In the genomic region with DNA sequence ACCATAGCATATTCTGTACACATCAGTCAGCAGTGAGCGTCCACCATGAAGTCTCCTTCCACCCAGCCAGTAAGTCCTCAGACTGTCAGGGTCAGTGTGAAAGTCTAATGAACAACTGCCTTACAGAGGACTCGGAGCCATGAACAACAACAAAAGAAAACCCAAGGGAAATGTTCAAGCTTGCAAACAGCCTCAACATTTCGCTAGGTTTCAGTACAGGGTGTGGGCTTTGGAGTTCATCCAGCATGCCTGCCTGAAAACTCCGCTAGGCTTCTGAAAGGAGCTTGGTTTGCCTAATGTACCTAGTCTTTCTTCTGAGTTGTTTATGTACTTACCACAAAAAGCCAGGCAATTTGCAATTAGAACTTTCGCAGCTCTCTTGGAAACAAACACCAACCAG, we compare ENCODE assay signal across 17 mouse cellular contexts. TPM values are rescaled to one million over a fixed set of nuclear protein-coding genes. Genes with fewer than 3 reads are reported as not detected.
A peak's percentile ranks its signal among the peaks of the same experiment; 100 is the strongest.
DNase-seq lines count a peak whose midpoint lies in the region; ATAC-seq and TF ChIP-seq lines count a peak whose summit lies in the region.
"Had no signal": no experiment of that assay in that cellular context is flagged by ENCODE, and none has a peak within 500 bp of the region (broad histone marks: within the 10 kb centered on the region; RNA-seq: fewer than 3 reads in every experiment).

No protein-coding gene starts in this region.

- H3K4me3 ChIP-seq in intestine, embryonic 14.5 days (ENCODE audit: low read depth, low read length), result no peak overlapping the region
- H3K4me3 ChIP-seq in intestine, postnatal 0 days (ENCODE audit: low read depth, low read length), result no peak overlapping the region
- H3K4me3 ChIP-seq in lung, embryonic 16.5 days (ENCODE audit: low read length), result no peak overlapping the region
- no peak overlapping the region for H3K4me3 ChIP-seq in stomach, embryonic 15.5 days (replicated peaks)
- H3K4me3 ChIP-seq in forebrain, embryonic 16.5 days (replicated peaks; ENCODE audit: low read length), result no peak overlapping the region
- H3K4me3 ChIP-seq: forebrain, embryonic 13.5 days; hindbrain, embryonic 12.5 days; limb, embryonic 13.5 days; midbrain, embryonic 10.5 days had no signal

- TF ChIP-seq CTCF in intestine, postnatal 0 days (IDR thresholded peaks at IDR 0.05; ENCODE audit: low read depth), result no peak

- H3K4me2 ChIP-seq in intestine, embryonic 14.5 days (ENCODE audit: low read length), result no peak overlapping the region
- H3K4me2 ChIP-seq in intestine, postnatal 0 days (replicated peaks; ENCODE audit: low read depth), result no peak overlapping the region
- H3K4me2 ChIP-seq in lung, embryonic 16.5 days (ENCODE audit: low read depth, low read length), result no peak overlapping the region
- H3K4me2 ChIP-seq in stomach, embryonic 15.5 days, result no peak overlapping the region
- H3K4me2 ChIP-seq in forebrain, embryonic 16.5 days (ENCODE audit: low read length), result no peak overlapping the region
- H3K4me2 ChIP-seq: forebrain, embryonic 13.5 days; hindbrain, embryonic 12.5 days; limb, embryonic 13.5 days had no signal

- peak; percentile 39 for DNase-seq in gastrocnemius, adult 18-20 months (ENCODE audit: low spot score)
- DNase-seq in gastrocnemius, adult 8-10 months (ENCODE audit: low spot score in 2 of 2), result no peak
- peak; percentile 47 for DNase-seq in intestine, embryonic 14.5 days (ENCODE audit: low spot score)
- no peak for DNase-seq in lung, postnatal 10 days
- DNase-seq: cerebellum, adult 2 months; gastrocnemius, postnatal 36 days; right cerebral cortex, postnatal 25 days had no signal

- no peaks in the 10 kb centered on the region for H3K9me3 ChIP-seq in intestine, embryonic 14.5 days (ENCODE audit: control insufficient read depth, low read length)
- H3K9me3 ChIP-seq in intestine, postnatal 0 days (ENCODE audit: control insufficient read depth), result no peaks in the 10 kb centered on the region
- no peaks in the 10 kb centered on the region for H3K9me3 ChIP-seq in lung, embryonic 16.5 days (ENCODE audit: control insufficient read depth, low read length)
- no peaks in the 10 kb centered on the region for H3K9me3 ChIP-seq in stomach, embryonic 15.5 days
- H3K9me3 ChIP-seq in forebrain, embryonic 16.5 days (ENCODE audit: control insufficient read depth, low read length), result no peaks in the 10 kb centered on the region
- H3K9me3 ChIP-seq: forebrain, embryonic 13.5 days; G1E; hindbrain, embryonic 12.5 days; limb, embryonic 13.5 days; midbrain, embryonic 10.5 days had no signal

- no peaks in the 10 kb centered on the region; the same call in 1 of the 2 replicates for H3K4me1 ChIP-seq in intestine, embryonic 14.5 days (replicated peaks; ENCODE audit: control insufficient read depth, insufficient read depth, low read length)
- no peaks in the 10 kb centered on the region for H3K4me1 ChIP-seq in intestine, postnatal 0 days (replicated peaks; ENCODE audit: control insufficient read depth, insufficient read depth, low read length)
- H3K4me1 ChIP-seq in lung, embryonic 16.5 days (replicated peaks; ENCODE audit: control insufficient read depth, insufficient read depth, low read length), result peaks cover 9% of the 10 kb centered on the region
- H3K4me1 ChIP-seq in stomach, embryonic 15.5 days, result peaks cover 2% of the 10 kb centered on the region; the same call in 1 of the 2 replicates
- no peaks in the 10 kb centered on the region for H3K4me1 ChIP-seq in forebrain, embryonic 16.5 days (replicated peaks; ENCODE audit: control insufficient read depth, insufficient read depth, low read length)

- H3K9ac ChIP-seq in intestine, embryonic 14.5 days (ENCODE audit: low read length), result no peak overlapping the region
- no peak overlapping the region for H3K9ac ChIP-seq in intestine, postnatal 0 days (ENCODE audit: low read depth, low read length)
- H3K9ac ChIP-seq in lung, embryonic 16.5 days (ENCODE audit: low read length), result no peak overlapping the region
- H3K9ac ChIP-seq in stomach, embryonic 15.5 days, result no peak overlapping the region
- no peak overlapping the region for H3K9ac ChIP-seq in forebrain, embryonic 16.5 days (replicated peaks; ENCODE audit: low read depth, low read length)
- H3K9ac ChIP-seq: forebrain, embryonic 13.5 days; hindbrain, embryonic 12.5 days; limb, embryonic 13.5 days had no signal

- no peak for ATAC-seq in intestine, embryonic 14.5 days (replicated peaks; ENCODE audit: low FRiP score, low TSS enrichment, low read depth)
- no peak for ATAC-seq in intestine, postnatal 0 days
- no peak for ATAC-seq in lung, embryonic 16.5 days (ENCODE audit: low read depth)
- no peak for ATAC-seq in stomach, embryonic 15.5 days (ENCODE audit: insufficient read depth, low FRiP score, low read depth)
- ATAC-seq in forebrain, embryonic 16.5 days, result no peak
- ATAC-seq: forebrain, embryonic 13.5 days had no signal

- no peaks in the 10 kb centered on the region for H3K27me3 ChIP-seq in intestine, embryonic 14.5 days (replicated peaks; ENCODE audit: control insufficient read depth, insufficient read depth, low read length)
- no peaks in the 10 kb centered on the region for H3K27me3 ChIP-seq in intestine, postnatal 0 days (replicated peaks; ENCODE audit: control insufficient read depth, insufficient read depth, low read length)
- H3K27me3 ChIP-seq in lung, embryonic 16.5 days (ENCODE audit: control insufficient read depth, insufficient read depth, low read depth, low read length), result no peaks in the 10 kb centered on the region
- no peaks in the 10 kb centered on the region for H3K27me3 ChIP-seq in stomach, embryonic 15.5 days (replicated peaks)
- no peaks in the 10 kb centered on the region for H3K27me3 ChIP-seq in forebrain, embryonic 16.5 days (replicated peaks; ENCODE audit: control insufficient read depth, insufficient read depth, low read length)
- H3K27me3 ChIP-seq: forebrain, embryonic 13.5 days; hindbrain, embryonic 12.5 days; limb, embryonic 13.5 days had no signal

- WGBS in intestine, embryonic 14.5 days, result 79% methylated on average over 5 of the region's 5 CpGs
- WGBS in intestine, postnatal 0 days, result 83% methylated on average over 5 of the region's 5 CpGs
- 70% methylated on average over 5 of the region's 5 CpGs for WGBS in lung, embryonic 16.5 days
- WGBS in stomach, embryonic 15.5 days, result 66% methylated on average over 5 of the region's 5 CpGs
- WGBS in forebrain, embryonic 16.5 days, result 50% methylated on average over 5 of the region's 5 CpGs

- no peak overlapping the region for H3K27ac ChIP-seq in intestine, embryonic 14.5 days (ENCODE audit: low read depth)
- no peak overlapping the region for H3K27ac ChIP-seq in intestine, postnatal 0 days (ENCODE audit: low read depth, low read length)
- peak overlapping the region; percentile 12; the same call in 1 of the 2 replicates for H3K27ac ChIP-seq in lung, embryonic 16.5 days (ENCODE audit: low read length)
- 0 out of 2 replicates have a peak overlapping the region, but pooled peaks have one; percentile 27 for H3K27ac ChIP-seq in stomach, embryonic 15.5 days
- H3K27ac ChIP-seq in forebrain, embryonic 16.5 days (ENCODE audit: low read length), result no peak overlapping the region
- H3K27ac ChIP-seq: forebrain, embryonic 13.5 days; hindbrain, embryonic 12.5 days; limb, embryonic 13.5 days; macrophage; midbrain, embryonic 10.5 days had no signal

- H3K36me3 ChIP-seq in intestine, embryonic 14.5 days (ENCODE audit: control insufficient read depth, insufficient read depth, low read length), result 0 out of 2 replicates have a peak, but pooled peaks cover 4% of the 10 kb centered on the region
- peaks cover 11% of the 10 kb centered on the region for H3K36me3 ChIP-seq in intestine, postnatal 0 days (ENCODE audit: control insufficient read depth, insufficient read depth)
- H3K36me3 ChIP-seq in lung, embryonic 16.5 days (ENCODE audit: control insufficient read depth, insufficient read depth, low read length), result no peaks in the 10 kb centered on the region
- no peaks in the 10 kb centered on the region for H3K36me3 ChIP-seq in stomach, embryonic 15.5 days
- H3K36me3 ChIP-seq in forebrain, embryonic 16.5 days (ENCODE audit: control insufficient read depth, insufficient read depth), result no peaks in the 10 kb centered on the region
- H3K36me3 ChIP-seq: hindbrain, embryonic 12.5 days had no signal

RNA-seq across cellular contexts. Expression of gene Cdadc1, which starts 53.8 kb away (rescaled TPM):
- total RNA-seq in gastrocnemius, adult 18-20 months (2021), result 10 to 100 TPM; 30.8 TPM
- total RNA-seq in gastrocnemius, adult 8-10 months (2022), result 10 to 100 TPM; 30.2 to 37.7 (median 31.2) TPM
- polyA plus RNA-seq in intestine, embryonic 14.5 days (2014; fragmentation: Nextera tagmentation; extraction: Ambion mirVana), result 31.4 and 38.8 TPM in 2 replicates
- polyA plus RNA-seq in intestine, postnatal 0 days (2015; fragmentation: Nextera tagmentation; extraction: Ambion mirVana), result 22.3 and 24.3 TPM in 2 replicates
- polyA plus RNA-seq in lung, embryonic 16.5 days (2015; fragmentation: Nextera tagmentation; extraction: Ambion mirVana), result 35.3 and 41.2 TPM in 2 replicates
- polyA plus RNA-seq in stomach, embryonic 15.5 days (2015; fragmentation: Nextera tagmentation; extraction: Ambion mirVana), result 31.6 and 34.1 TPM in 2 replicates
- 36.8 and 38.5 TPM in 2 replicates for polyA plus RNA-seq in forebrain, embryonic 16.5 days (2015; fragmentation: Nextera tagmentation; extraction: Ambion mirVana)

Comparison
In these comparisons a context has a peak if more than half of its experiments do, and no peak if none do; other contexts are left out.
1. DNase-seq: peak in gastrocnemius, adult 18-20 months (single experiment) and intestine, embryonic 14.5 days (single experiment); none in gastrocnemius, adult 8-10 months (0 of 2) and lung, postnatal 10 days (single experiment).
2. H3K27ac ChIP-seq: peak in lung, embryonic 16.5 days (single experiment) and stomach, embryonic 15.5 days (single experiment); none in intestine, embryonic 14.5 days (single experiment), intestine, postnatal 0 days (single experiment) and forebrain, embryonic 16.5 days (single experiment).